Mouse (Mus musculus) spleen, postnatal 10 days (tissue): Measurements from ENCODE around the gene Dnajc4.
A peak's percentile ranks its signal among the peaks of the same experiment; 100 is the strongest.

ENCODE experiments used
- DNase-seq, 2 experiments: peaks; one replicate each; pipeline ENCODE4 v3.0.0; 2021 to 2022; ENCODE audit warnings: low spot score in 2 of 2

Gene Dnajc4

DNA sequence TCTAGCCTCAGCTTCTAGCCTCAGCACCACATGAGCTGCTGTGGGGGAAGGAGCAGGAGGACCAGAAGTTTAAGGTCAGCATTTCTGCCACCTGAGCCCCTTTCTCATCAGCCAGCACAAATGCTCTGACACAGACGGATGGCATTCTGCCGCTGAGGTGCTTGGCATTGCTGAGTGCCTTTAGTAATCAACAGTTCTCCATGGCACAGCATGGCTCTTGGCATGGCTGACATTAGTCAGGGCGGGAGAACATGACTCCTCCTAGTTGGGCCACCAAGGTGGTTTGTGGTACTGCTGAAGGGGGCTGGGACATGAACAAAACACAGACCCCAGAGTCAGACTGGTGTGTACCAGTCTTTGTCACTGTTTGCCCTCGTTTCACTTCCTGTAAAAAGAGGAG, 44.2 kb downstream of the Dnajc4 start:
- no peak for DNase-seq

DNA sequence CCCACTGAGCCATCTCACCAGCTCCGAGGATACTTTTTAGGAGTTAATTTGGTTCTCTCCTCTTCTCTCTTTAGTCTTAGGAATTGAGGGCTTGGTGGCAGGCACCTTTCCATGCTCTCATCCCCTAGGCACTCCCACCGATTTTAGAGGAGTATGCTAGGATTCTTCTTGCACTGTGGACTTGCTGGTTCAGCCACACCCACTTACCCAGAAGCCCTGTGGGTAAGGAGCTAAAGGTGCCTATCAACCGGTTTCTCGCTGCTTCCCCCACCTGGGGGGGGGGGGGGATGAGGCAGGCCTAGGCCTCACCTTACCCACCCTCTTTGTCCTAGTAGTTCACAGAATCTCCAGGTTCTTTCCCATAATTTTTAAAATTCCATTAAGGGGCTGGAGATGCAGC, 44.6 kb downstream of the Dnajc4 start:
- DNase-seq, result no peak

DNA sequence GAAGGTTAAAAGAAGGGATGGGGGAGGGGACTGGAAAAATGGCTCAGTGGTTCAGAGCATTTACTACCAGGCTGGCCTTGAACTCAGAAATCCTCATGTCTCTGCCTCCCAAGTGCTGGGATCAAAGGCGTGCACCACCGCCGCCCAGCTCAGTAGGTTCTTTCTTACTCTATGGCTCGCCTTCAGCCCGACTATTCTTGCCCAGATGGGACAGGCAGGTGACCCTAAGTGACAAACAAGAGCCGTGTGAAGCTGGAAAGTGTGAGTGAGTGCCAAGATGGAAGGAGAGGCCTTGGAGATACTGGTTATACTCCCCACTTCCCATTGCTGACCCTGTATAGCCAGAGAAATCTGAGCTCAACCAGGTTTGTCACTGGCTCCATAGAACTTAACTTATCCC, 48.7 kb downstream of the Dnajc4 start:
- DNase-seq, result no peak

DNA sequence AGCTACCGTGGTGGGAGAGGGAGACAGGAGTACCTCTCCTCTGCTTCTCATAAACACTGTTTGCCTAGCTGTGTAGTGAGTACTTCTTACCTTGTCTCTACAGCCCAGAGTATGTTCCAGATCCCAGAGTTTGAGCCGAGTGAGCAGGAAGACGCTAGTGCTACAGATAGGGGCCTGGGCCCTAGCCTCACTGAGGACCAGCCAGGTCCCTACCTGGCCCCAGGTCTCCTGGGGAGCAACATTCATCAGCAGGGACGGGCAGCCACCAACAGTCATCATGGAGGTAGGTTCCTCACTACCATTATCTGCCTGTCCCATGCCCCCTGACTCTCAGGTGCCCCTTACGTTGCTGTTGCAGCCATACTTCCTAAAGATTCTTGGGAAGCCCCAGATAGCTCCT, 49.6 kb downstream of the Dnajc4 start:
- no peak for DNase-seq

DNA sequence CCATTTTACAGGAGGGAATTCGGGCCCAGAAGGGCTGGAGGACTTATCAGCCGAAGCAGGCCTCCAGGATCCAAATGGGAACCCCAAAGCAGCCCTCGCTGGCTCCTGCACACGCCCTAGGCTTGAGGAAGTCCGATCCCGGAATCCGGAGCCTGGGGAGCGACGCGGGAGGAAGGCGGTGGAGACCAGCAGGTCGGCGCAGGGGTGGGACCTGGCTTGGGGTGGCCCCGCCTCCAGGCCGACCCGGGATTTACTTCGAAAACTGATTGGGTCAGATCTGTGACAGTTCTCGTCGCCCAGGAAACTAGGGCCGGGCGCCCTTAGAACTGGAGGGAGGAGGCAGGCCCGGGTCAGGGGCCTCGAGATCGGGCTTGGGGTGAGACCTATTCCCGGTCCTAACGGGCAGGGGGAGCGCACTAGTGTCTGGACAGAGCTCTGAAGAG, 50.1 kb downstream of the Dnajc4 start, which contains the start of gene Gpr137:
TSS of gene Gpr137 (minus strand) at position 232 of the 443 bp plus-strand sequence.
- peak; percentile 87 to 93 for DNase-seq

DNA sequence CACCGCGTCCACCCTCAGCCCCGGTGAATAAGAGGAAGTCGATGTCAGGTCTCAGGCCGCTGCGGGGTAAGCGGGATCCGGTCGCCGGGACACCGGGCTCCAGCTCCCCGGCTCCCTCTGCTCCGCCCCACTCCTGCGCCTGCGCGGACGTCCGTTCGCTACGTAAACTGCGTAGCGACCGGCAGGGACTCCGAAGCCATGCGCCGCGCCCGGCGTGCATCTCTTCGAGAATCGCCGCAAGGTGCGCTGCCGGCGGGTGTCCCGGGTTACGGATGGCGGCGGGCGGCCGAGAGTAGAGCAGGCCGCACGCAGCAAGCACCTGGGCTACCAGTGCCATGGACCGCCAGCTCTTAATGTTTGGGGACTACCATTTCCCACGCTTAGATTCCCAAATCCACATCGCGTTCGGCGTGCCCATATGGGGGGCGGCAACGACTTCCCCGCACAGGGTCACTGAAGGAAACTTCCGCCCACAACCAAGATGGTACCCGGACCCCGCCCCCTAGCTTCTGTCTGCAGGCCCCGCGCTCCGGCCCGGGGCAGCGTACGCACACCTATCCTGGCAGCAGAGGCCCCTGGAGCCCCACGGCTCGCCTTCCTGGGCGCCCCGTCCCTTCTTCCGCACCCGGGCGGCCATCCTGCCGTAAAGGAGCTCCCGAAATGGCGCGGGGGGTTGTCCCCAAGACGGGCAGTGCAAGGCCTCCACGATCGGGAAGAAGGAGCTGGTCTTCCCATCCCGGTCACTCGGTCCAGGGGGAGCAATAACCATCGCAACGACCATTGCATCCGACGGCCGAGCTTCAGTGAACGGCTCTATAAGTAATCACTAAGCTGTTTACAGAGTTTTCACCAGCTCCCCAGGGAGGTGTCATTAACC, 50.8 kb downstream of the Dnajc4 start, which contains the start of gene Bad:
TSS of gene Bad (plus strand) at position 490 of the 877 bp plus-strand sequence.
- DNase-seq, result peak; percentile 95 to 97

DNA sequence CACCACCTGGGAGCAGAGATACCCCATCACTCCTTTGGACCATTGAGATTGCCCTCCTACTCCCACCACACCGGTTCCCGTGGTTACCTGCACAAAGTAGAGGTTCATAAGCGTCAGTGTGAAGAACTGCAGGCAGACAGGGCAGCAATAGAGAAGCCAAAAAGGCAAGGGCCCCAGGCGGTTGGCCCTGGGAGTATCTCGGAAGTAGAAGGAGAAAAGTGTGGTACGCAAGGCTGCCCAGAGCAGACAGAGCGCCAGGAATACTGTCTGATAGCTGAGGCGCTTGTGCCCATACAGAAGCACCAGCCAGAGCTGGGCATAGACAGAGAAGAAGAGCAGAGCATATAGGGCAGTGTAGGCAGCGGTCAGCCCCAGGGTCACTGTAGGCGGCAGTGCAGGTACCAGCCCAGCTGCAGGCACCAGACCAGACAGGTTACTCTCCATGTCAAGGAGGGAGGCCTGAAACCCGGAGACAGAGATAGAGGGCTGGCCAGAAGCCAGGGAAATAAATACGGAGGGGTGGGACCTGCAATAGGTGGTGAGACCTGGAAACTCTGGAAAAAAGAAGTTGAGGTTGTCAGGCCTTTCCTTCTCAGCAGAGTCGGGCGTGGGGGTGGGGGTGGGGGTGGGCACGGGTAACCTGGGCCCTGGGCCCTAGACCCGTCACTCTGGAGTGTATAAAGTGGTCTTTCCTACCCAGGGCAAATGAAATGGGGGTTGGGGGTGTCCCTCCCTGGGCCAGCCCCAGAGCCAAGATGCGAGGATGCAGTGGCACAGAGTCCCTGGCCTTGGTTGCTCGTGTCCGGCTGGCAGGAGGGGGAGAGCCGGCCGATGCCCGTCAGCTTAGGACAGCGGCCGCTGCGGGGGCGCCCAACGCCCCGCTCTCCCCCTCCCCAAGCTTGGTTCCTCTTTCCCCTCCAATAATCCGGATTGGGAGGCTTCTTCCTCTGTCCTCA, 51.7 kb downstream of the Dnajc4 start:
- no peak for DNase-seq

DNA sequence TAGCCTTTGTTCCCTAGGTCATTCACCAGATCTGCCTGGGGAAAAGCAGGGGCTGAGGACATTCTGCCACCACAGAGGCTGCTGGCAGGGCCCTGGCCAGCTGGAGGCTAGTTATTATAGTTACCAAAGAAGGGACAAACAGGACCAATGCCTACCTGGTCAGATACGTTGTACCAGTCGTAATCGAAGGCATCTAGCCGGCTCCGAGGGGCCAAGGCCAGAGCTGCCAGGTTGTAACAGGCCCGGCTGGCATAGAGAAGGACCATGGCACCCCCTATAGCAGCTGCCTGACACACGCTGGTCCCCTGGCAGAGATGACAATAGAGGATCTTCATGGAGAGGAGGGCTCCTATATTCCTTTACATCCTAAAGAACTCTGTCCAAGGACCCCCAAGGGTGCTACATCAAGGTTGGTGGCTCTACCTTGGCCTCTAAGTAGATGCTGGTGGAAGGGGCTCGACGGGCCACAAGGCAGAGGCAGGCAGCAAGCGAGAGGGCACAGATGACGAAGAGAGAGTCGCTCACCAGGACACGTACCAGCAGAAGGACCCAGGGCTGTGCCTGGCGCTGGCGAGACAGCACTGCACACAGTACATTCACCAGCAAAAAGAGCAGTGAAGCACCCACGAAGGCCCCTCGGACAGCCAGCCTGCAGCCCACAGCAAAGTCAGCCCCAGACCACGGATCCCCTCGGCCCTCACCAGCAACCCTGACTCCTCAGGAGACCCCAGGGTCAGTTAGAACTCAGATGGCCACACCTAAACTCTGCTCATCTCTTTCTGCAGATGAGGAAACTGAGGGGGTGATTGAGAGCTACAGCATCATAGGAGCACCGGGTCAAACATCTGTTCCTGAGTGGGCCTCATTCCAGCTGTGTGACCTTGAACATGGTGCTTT, 53.0 kb downstream of the Dnajc4 start:
- no peak for DNase-seq
